Mouse (Mus musculus) myocyte (in vitro differentiated cells): ENCODE data around the gene Mlc1. TPM values are rescaled to one million over a fixed set of nuclear protein-coding genes. Genes with fewer than 3 reads are reported as not detected.

Source experiments
- H3K27me3 ChIP-seq: one replicate; pipeline ENCODE4 v1.6.1; 2011; ENCODE audit not compliant: control insufficient read depth, insufficient read depth, insufficient read length
- H3K36me3 ChIP-seq: one replicate; pipeline ENCODE4 v1.6.1; 2011; ENCODE audit not compliant: control insufficient read depth, insufficient read depth
- H3K4me2 ChIP-seq: one replicate; pipeline ENCODE4 v1.6.1; 2011; ENCODE audit warnings: low read depth, control low read depth
- H3K4me3 ChIP-seq: one replicate; pipeline ENCODE4 v1.5.1; 2011; ENCODE audit warnings: mild to moderate bottlenecking, control low read depth, moderate library complexity
- H3K79me2 ChIP-seq: one replicate; pipeline ENCODE4 v1.6.1; 2011; ENCODE audit not compliant: control insufficient read depth, insufficient read depth
- H3ac ChIP-seq: one replicate; pipeline ENCODE4 v1.6.1; 2011; ENCODE audit not compliant: control insufficient read depth, insufficient read length
- CEBPB ChIP-seq: IDR thresholded peaks from 2 replicates; pipeline ENCODE4 v1.6.1; 2011; ENCODE audit warnings: mild to moderate bottlenecking, moderate library complexity; ENCODE audit not compliant: poor library complexity, insufficient read depth, severe bottlenecking
- E2F4 ChIP-seq: IDR thresholded peaks from one replicate; pipeline ENCODE4 v1.6.1; 2011; ENCODE audit warnings: mild to moderate bottlenecking, control low read depth, moderate library complexity; ENCODE audit not compliant: insufficient read depth
- MAX ChIP-seq: IDR thresholded peaks from one replicate; pipeline ENCODE4 v1.6.1; 2011; ENCODE audit warnings: low read depth, mild to moderate bottlenecking, control low read depth
- MYOD1 ChIP-seq, 3 experiments: IDR thresholded peaks; one replicate each; pipeline ENCODE4 v1.6.1; 2011; ENCODE audit warnings: control low read depth in 2 of 3, low read depth in 2 of 3, mild to moderate bottlenecking in 2 of 3, moderate library complexity in 1 of 3; ENCODE audit not compliant: insufficient read length in 2 of 3, control insufficient read depth in 1 of 3
- MYOG ChIP-seq, 3 experiments: IDR thresholded peaks; one replicate each; pipeline ENCODE4 v1.6.1; 2011; ENCODE audit warnings: control low read depth in 2 of 3, low read depth in 2 of 3, mild to moderate bottlenecking in 2 of 3; ENCODE audit not compliant: insufficient read length in 2 of 3, control insufficient read depth in 1 of 3, insufficient read depth in 1 of 3
- POLR2A ChIP-seq: IDR thresholded peaks from one replicate; pipeline ENCODE4 v1.6.1; 2011; ENCODE audit warnings: low read depth, mild to moderate bottlenecking, control low read depth, moderate library complexity; ENCODE audit not compliant: insufficient read length
- POLR2AphosphoS2 ChIP-seq: IDR thresholded peaks from one replicate; pipeline ENCODE4 v1.6.1; 2011; ENCODE audit warnings: low read depth, control low read depth; ENCODE audit not compliant: insufficient read length
- REST ChIP-seq: IDR thresholded peaks from one replicate; pipeline ENCODE4 v1.6.1; 2011; ENCODE audit warnings: mild to moderate bottlenecking, control low read depth, moderate library complexity; ENCODE audit not compliant: insufficient read depth, insufficient read length
- SRF ChIP-seq: IDR thresholded peaks from one replicate; pipeline ENCODE4 v1.6.1; 2011; ENCODE audit warnings: low read depth; ENCODE audit not compliant: control insufficient read depth, insufficient read length
- TCF12 ChIP-seq: IDR thresholded peaks from one replicate; pipeline ENCODE4 v1.6.1; 2011; ENCODE audit warnings: mild to moderate bottlenecking, control low read depth; ENCODE audit not compliant: poor library complexity, insufficient read depth, severe bottlenecking
- TCF3 ChIP-seq: IDR thresholded peaks from one replicate; pipeline ENCODE4 v1.6.1; 2011; ENCODE audit warnings: low read depth, control low read depth; ENCODE audit not compliant: insufficient read length
- USF1 ChIP-seq: IDR thresholded peaks from one replicate; pipeline ENCODE4 v1.6.1; 2011; ENCODE audit warnings: low read depth, mild to moderate bottlenecking, control low read depth, moderate library complexity
- polyA plus RNA-seq: library from polyadenylated mRNA; unstranded; fragments of >200 nt; fragmentation: generic; extraction: Trizol; gene quantifications from one replicate; pipeline ENCODE4 v1.2.1, GENCODE M21; 2012; ENCODE audit warnings: missing spikeins

Gene Mlc1
- polyA plus RNA-seq, 1 experiment = not detected

GRCm38 (mm10) chr15:88998636-88999035 is 19.8 kb upstream of the Mlc1 start:
- Histone ChIP-seq H3K36me3 (no peaks in the 10 kb centered on the region), H3ac (no peak overlapping the region), H3K4me3 (no peak overlapping the region)

GRCm38 (mm10) chr15:88989236-88989635 is 10.4 kb upstream of the Mlc1 start:
- Histone ChIP-seq H3K36me3 (no peaks in the 10 kb centered on the region), H3K4me3 (no peak overlapping the region), H3K4me2 (no peak overlapping the region), H3ac (no peak overlapping the region), H3K79me2 (no peaks in the 10 kb centered on the region), H3K27me3 (peaks cover 45% of the 10 kb centered on the region)
- TF ChIP-seq MYOD1 (IDR thresholded peaks at IDR 0.05; ENCODE audit: control insufficient read depth in 1 of 3, insufficient read length in 2 of 3, low read depth in 2 of 3) (no peak), TCF3 (no peak), POLR2A (no peak), TCF12 (no peak), E2F4 (no peak), MYOG (IDR thresholded peaks at IDR 0.05; ENCODE audit: control insufficient read depth in 1 of 3, insufficient read depth in 1 of 3, insufficient read length in 2 of 3, low read depth in 2 of 3) (no peak), POLR2AphosphoS2 (no peak), CEBPB (no peak), MAX (no peak), REST (no peak), SRF (no peak), USF1 (no peak)

More at GRCm38 (mm10) chr15:88998636-88999035, 19.8 kb upstream of the Mlc1 start:
- no peak overlapping the region for H3K4me2 ChIP-seq
- peaks cover 57% of the 10 kb centered on the region for H3K27me3 ChIP-seq
- no peaks in the 10 kb centered on the region for H3K79me2 ChIP-seq
- TF ChIP-seq MAX (no peak), TCF3 (no peak), E2F4 (no peak), SRF (no peak), USF1 (no peak), MYOD1 (IDR thresholded peaks at IDR 0.05; ENCODE audit: control insufficient read depth in 1 of 3, insufficient read length in 2 of 3, low read depth in 2 of 3) (no peak), REST (no peak), CEBPB (no peak), POLR2AphosphoS2 (no peak), MYOG (IDR thresholded peaks at IDR 0.05; ENCODE audit: control insufficient read depth in 1 of 3, insufficient read depth in 1 of 3, insufficient read length in 2 of 3, low read depth in 2 of 3) (no peak), POLR2A (no peak), TCF12 (no peak)

- Histone ChIP-seq H3K4me2 (no peak within 1 kb of the TSS), H3K4me3 (no peak within 1 kb of the TSS), H3K27me3 (peaks cover 31% of the 10 kb centered on the region), H3ac (no peak within 1 kb of the TSS), H3K79me2 (no peaks in the 10 kb centered on the region), H3K36me3 (no peaks in the 10 kb centered on the region)
- TF ChIP-seq E2F4 (no peak), SRF (no peak), POLR2AphosphoS2 (no peak), CEBPB (no peak), MYOD1 (IDR thresholded peaks at IDR 0.05; ENCODE audit: control insufficient read depth in 1 of 3, insufficient read length in 2 of 3, low read depth in 2 of 3) (no peak), USF1 (no peak), TCF12 (no peak), MYOG (IDR thresholded peaks at IDR 0.05; ENCODE audit: control insufficient read depth in 1 of 3, insufficient read depth in 1 of 3, insufficient read length in 2 of 3, low read depth in 2 of 3) (no peak)
These were observed 3.8 kb upstream of the Mlc1 start, which contains the start of gene Mov10l1 for GRCm38 (mm10) chr15:88982534-88983079. Gene Mov10l1, plus strand, starts transcription at chr15:88982909.

GRCm38 (mm10) chr15:88979138-88979446 is 285 bp upstream of the Mlc1 start:
- TF ChIP-seq POLR2A = no peak
- TF ChIP-seq CEBPB = no peak
- no peak for TF ChIP-seq MYOD1 (IDR thresholded peaks at IDR 0.05; ENCODE audit: control insufficient read depth in 1 of 3, insufficient read length in 2 of 3, low read depth in 2 of 3)
- no peak for TF ChIP-seq SRF
- no peak for TF ChIP-seq REST
- no peak for TF ChIP-seq TCF3
- TF ChIP-seq TCF12 = no peak
- TF ChIP-seq USF1 = no peak

GRCm38 (mm10) chr15:88972300-88972699 is 6.5 kb downstream of the Mlc1 start:
- Histone ChIP-seq H3ac (no peak overlapping the region), H3K4me2 (no peak overlapping the region), H3K79me2 (no peaks in the 10 kb centered on the region), H3K4me3 (no peak overlapping the region), H3K27me3 (peaks cover 35% of the 10 kb centered on the region), H3K36me3 (no peaks in the 10 kb centered on the region)
- TF ChIP-seq MYOG (IDR thresholded peaks at IDR 0.05; ENCODE audit: control insufficient read depth in 1 of 3, insufficient read depth in 1 of 3, insufficient read length in 2 of 3, low read depth in 2 of 3) = no peak
- TF ChIP-seq MAX = no peak
- no peak for TF ChIP-seq USF1
- no peak for TF ChIP-seq SRF

More at GRCm38 (mm10) chr15:88979138-88979446, 285 bp upstream of the Mlc1 start:
- no peaks in the 10 kb centered on the region for H3K36me3 ChIP-seq
- H3K27me3 ChIP-seq = peaks cover 42% of the 10 kb centered on the region
- H3ac ChIP-seq = no peak overlapping the region
- no peaks in the 10 kb centered on the region for H3K79me2 ChIP-seq
- H3K4me3 ChIP-seq = no peak overlapping the region
- no peak overlapping the region for H3K4me2 ChIP-seq
